Mouse (Mus musculus) C2C12 (cell line): ENCODE data around the gene Nrarp.

Experiments
- CTCF ChIP-seq: IDR thresholded peaks from one replicate; pipeline ENCODE4 v1.5.1; 2011; ENCODE audit not compliant: control insufficient read depth, insufficient read depth, insufficient read length
- FOSL1 ChIP-seq: IDR thresholded peaks from one replicate; pipeline ENCODE4 v1.8.0; 2011; ENCODE audit warnings: mild to moderate bottlenecking, low read length; ENCODE audit not compliant: poor library complexity, insufficient read depth, severe bottlenecking
- MAX ChIP-seq: IDR thresholded peaks from one replicate; pipeline ENCODE4 v1.6.1; 2011; ENCODE audit warnings: mild to moderate bottlenecking, control low read depth
- MYOD1 ChIP-seq: IDR thresholded peaks from one replicate; pipeline ENCODE4 v1.6.1; 2011; ENCODE audit warnings: low read depth; ENCODE audit not compliant: control insufficient read depth, insufficient read length
- MYOG ChIP-seq: IDR thresholded peaks from one replicate; pipeline ENCODE4 v1.6.1; 2011; ENCODE audit not compliant: control insufficient read depth, insufficient read length; ENCODE audit errors: extremely low read depth

GRCm38 (mm10) chr2:25229582-25229981, 49.0 kb downstream of the Nrarp start:
- no peak for TF ChIP-seq CTCF
- no peak for TF ChIP-seq MAX
- no peak for TF ChIP-seq MYOG
- no peak for TF ChIP-seq MYOD1
- TF ChIP-seq FOSL1 = no peak
